Mouse (Mus musculus) testis, adult 2 months (tissue): Measurements from ENCODE around the gene Cyp46a1. TPM values are rescaled to one million over a fixed set of nuclear protein-coding genes. Genes with fewer than 3 reads are reported as not detected.

Experiments
- H3K27ac ChIP-seq: fragments of 200-500 bp; 2 replicates; pipeline ENCODE4 v1.5.1; 2012; ENCODE audit warnings: low read depth, low read length; ENCODE audit not compliant: control insufficient read depth, insufficient read depth
- H3K27me3 ChIP-seq: fragments of 200-500 bp; 2 replicates; pipeline ENCODE4 v1.6.1; 2012; ENCODE audit warnings: mild to moderate bottlenecking, low read length, moderate library complexity; ENCODE audit not compliant: control insufficient read depth, insufficient read depth
- H3K36me3 ChIP-seq: fragments of 200-500 bp; 2 replicates; pipeline ENCODE4 v1.6.1; 2012; ENCODE audit warnings: mild to moderate bottlenecking, low read length; ENCODE audit not compliant: control insufficient read depth, insufficient read depth
- H3K4me1 ChIP-seq: fragments of 200-500 bp; 2 replicates; pipeline ENCODE4 v1.6.1; 2012; ENCODE audit warnings: low read length; ENCODE audit not compliant: control insufficient read depth, insufficient read depth
- H3K4me3 ChIP-seq: fragments of 200-500 bp; 2 replicates; pipeline ENCODE4 v1.5.1; 2012; ENCODE audit warnings: low read depth, mild to moderate bottlenecking, low read length, moderate library complexity, mixed read lengths; ENCODE audit not compliant: control insufficient read depth
- CTCF ChIP-seq: fragments of 200-500 bp; IDR thresholded peaks from 2 replicates; pipeline ENCODE4 v1.5.1; 2012; ENCODE audit warnings: low read depth, mild to moderate bottlenecking, inconsistent platforms, low read length, moderate library complexity; ENCODE audit not compliant: control insufficient read depth, insufficient read depth, insufficient replicate concordance
- POLR2A ChIP-seq: fragments of 200-500 bp; IDR thresholded peaks from 2 replicates; pipeline ENCODE4 v1.6.1; 2012; ENCODE audit warnings: low read depth, mild to moderate bottlenecking, inconsistent platforms, low read length, moderate library complexity; ENCODE audit not compliant: control insufficient read depth
- polyA plus RNA-seq: library from polyadenylated mRNA; depleted of rRNA; stranded (reverse); fragments of >200 nt; gene quantifications from 2 replicates; pipeline ENCODE4 v1.2.3, GENCODE M21; 2012

Cyp46a1 gene
- polyA plus RNA-seq, 1 experiment: 19.7 TPM

GRCm38 (mm10) chr12:108320096-108320495, 14.1 kb upstream of the Cyp46a1 start:
- Histone ChIP-seq H3K27ac (no peak overlapping the region), H3K4me1 (peaks cover 6% of the 10 kb centered on the region), H3K27me3 (no peaks in the 10 kb centered on the region), H3K4me3 (no peak overlapping the region), H3K36me3 (no peaks in the 10 kb centered on the region)
- TF ChIP-seq CTCF (no peak), POLR2A (no peak)

DNA sequence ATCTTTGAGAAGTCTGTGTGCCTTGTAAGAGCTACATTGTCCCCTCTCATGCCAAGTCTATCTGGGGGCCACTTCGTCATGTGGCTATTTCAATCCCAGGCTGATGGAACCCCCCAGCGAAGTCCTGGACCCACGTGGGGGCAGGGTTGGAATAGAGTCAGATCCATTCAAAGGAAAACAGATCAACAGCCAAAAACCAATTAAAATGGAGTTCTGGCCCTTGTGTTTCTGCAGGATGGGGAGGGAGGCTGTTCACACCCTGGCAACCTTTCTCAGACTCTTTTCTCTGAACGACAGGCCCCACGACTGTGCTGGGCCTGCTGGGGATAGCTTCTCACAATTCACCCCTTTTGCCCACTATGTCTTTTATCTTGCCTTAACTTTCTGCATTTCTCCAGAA, 7.8 kb upstream of the Cyp46a1 start:
- Histone ChIP-seq H3K4me3 (peak overlapping the region; percentile 29), H3K27me3 (no peaks in the 10 kb centered on the region), H3K36me3 (no peaks in the 10 kb centered on the region), H3K27ac (no peak overlapping the region), H3K4me1 (peaks cover 17% of the 10 kb centered on the region)
- TF ChIP-seq POLR2A (no peak), CTCF (no peak)

DNA sequence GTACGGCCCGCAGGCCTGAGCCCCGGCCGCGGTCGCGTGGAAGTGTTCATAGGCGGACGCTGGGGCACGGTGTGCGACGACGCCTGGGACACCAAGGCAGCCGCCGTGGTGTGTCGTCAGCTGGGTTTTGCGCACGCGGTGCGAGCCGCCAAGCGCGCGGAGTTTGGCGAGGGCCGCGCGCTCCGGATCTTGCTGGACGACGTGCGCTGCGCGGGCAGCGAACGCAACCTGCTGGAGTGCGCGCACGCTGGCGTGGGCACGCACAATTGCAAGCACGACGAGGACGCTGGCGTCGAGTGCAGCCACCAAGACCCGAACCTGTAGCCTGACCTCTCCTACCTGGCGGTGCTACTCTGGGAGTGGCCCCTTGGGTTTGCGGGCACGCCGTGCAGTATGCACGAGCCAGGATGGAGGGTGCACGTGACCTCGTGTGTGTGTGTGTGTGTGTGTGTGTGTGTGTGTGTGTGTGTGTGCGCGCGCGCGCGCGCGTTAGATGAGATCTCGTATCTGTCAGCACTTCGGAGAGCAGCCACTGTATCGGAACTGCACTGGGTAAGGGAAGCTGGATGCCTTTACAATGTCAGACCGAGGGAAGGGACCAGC, 6.2 kb upstream of the Cyp46a1 start:
- TF ChIP-seq POLR2A: peak; percentile 48; the same call in 1 of the 2 replicates
- TF ChIP-seq CTCF: no peak
- Histone ChIP-seq H3K27ac (no peak overlapping the region), H3K4me1 (peaks cover 21% of the 10 kb centered on the region), H3K27me3 (no peaks in the 10 kb centered on the region), H3K36me3 (no peaks in the 10 kb centered on the region), H3K4me3 (peak overlapping the region; percentile 80)

- TF ChIP-seq POLR2A (peak; percentile 29; the same call in 1 of the 2 replicates), CTCF (peak; percentile 97)
- peaks cover 21% of the 10 kb centered on the region for H3K4me1 ChIP-seq
- no peaks in the 10 kb centered on the region for H3K36me3 ChIP-seq
- no peaks in the 10 kb centered on the region for H3K27me3 ChIP-seq
- peak overlapping the region; percentile 60 for H3K4me3 ChIP-seq
- peak overlapping the region; percentile 64 for H3K27ac ChIP-seq
These were observed 1.1 kb upstream of the Cyp46a1 start for GRCm38 (mm10) chr12:108333056-108333455.

DNA sequence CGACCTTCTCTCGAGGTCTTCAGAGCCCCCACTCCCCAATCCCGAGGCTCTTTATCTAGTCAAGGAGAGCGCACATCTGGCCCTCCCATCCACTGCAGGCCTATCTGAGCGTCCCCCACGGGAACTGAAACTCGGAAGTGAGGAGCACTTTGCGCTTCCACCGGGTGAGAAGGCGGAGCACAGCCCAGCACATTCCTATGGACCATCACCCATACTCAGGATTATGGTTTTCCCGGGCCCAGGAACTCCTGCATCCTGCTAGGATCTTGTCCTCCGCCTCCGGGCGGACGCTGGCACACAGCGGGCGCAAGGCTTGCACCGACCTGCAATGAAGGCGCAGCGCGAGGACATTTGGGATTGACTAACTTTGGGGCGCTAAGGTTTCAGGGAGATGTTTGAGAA, 699 bp upstream of the Cyp46a1 start:
- Histone ChIP-seq H3K4me3 (peak overlapping the region; percentile 60), H3K27me3 (no peaks in the 10 kb centered on the region), H3K36me3 (no peaks in the 10 kb centered on the region), H3K27ac (peak overlapping the region; percentile 64), H3K4me1 (peaks cover 17% of the 10 kb centered on the region)
- TF ChIP-seq CTCF (no peak), POLR2A (no peak)

- TF ChIP-seq CTCF (no peak), POLR2A (no peak)
- no peaks in the 10 kb centered on the region for H3K36me3 ChIP-seq
- peak overlapping the region; percentile 92 for H3K4me3 ChIP-seq
- peak overlapping the region; percentile 37; the same call in 1 of the 2 replicates for H3K27ac ChIP-seq
- H3K27me3 ChIP-seq: no peaks in the 10 kb centered on the region
- peaks cover 10% of the 10 kb centered on the region for H3K4me1 ChIP-seq
These were observed 348 bp downstream of the Cyp46a1 start for GRCm38 (mm10) chr12:108334529-108334928.

GRCm38 (mm10) chr12:108338572-108339190, 4.5 kb downstream of the Cyp46a1 start:
- no peak for TF ChIP-seq POLR2A
- peak; percentile 78; the same call in 1 of the 2 replicates for TF ChIP-seq CTCF
- H3K27me3 ChIP-seq: no peaks in the 10 kb centered on the region
- H3K27ac ChIP-seq: no peak overlapping the region
- no peaks in the 10 kb centered on the region for H3K36me3 ChIP-seq
- H3K4me1 ChIP-seq: peaks cover 3% of the 10 kb centered on the region
- no peak overlapping the region for H3K4me3 ChIP-seq

- H3K27ac ChIP-seq: no peak overlapping the region
These were observed 14.0 kb downstream of the Cyp46a1 start for GRCm38 (mm10) chr12:108348151-108348550.

More at GRCm38 (mm10) chr12:108348151-108348550, 14.0 kb downstream of the Cyp46a1 start:
- Histone ChIP-seq H3K36me3 (no peaks in the 10 kb centered on the region), H3K4me3 (no peak overlapping the region), H3K4me1 (peaks cover 4% of the 10 kb centered on the region; the same call in 1 of the 2 replicates), H3K27me3 (no peaks in the 10 kb centered on the region)
- TF ChIP-seq POLR2A (no peak), CTCF (no peak)
